Mouse (Mus musculus) ES-E14 (cell line): ENCODE measurements around the gene Nek1. TPM values are rescaled to one million over a fixed set of nuclear protein-coding genes. Genes with fewer than 3 reads are reported as not detected.

ENCODE experiments used
- DNase-seq: peaks from one replicate; pipeline ENCODE4 v3.0.0-alpha.2; 2013; ENCODE audit warnings: low read depth, low spot score
- H3K27ac ChIP-seq: 2 replicates; pipeline ENCODE4 v1.5.1; 2012; ENCODE audit warnings: low read depth, mild to moderate bottlenecking, low read length, moderate library complexity, mixed read lengths; ENCODE audit not compliant: poor library complexity, insufficient read depth, severe bottlenecking
- H3K36me3 ChIP-seq: 2 replicates; pipeline ENCODE4 v1.6.1; 2012; ENCODE audit warnings: mild to moderate bottlenecking, low read length, moderate library complexity, mixed read lengths; ENCODE audit not compliant: control insufficient read depth, poor library complexity, insufficient read depth, severe bottlenecking
- H3K4me1 ChIP-seq, 2 experiments: fragments of 150-350 bp in 1 of 2; sonication (generic) in 1 of 2; 2 replicates each; pipeline ENCODE4 v1.6.1; 2012; ENCODE audit warnings: low read length in 2 of 2, mild to moderate bottlenecking in 1 of 2, mixed read lengths in 1 of 2; ENCODE audit not compliant: control insufficient read depth in 2 of 2, insufficient read depth in 2 of 2, poor library complexity in 1 of 2
- H3K4me3 ChIP-seq, 2 experiments: fragments of 150-350 bp in 1 of 2; sonication (generic) in 1 of 2; 2 replicates each; pipeline ENCODE4 v1.5.1; 2012; ENCODE audit warnings: low read length in 2 of 2, low read depth in 1 of 2, mild to moderate bottlenecking in 1 of 2, mixed read lengths in 1 of 2; ENCODE audit not compliant: insufficient read depth in 1 of 2, poor library complexity in 1 of 2, severe bottlenecking in 1 of 2
- H3K9ac ChIP-seq: 2 replicates; pipeline ENCODE4 v1.6.1; 2012; ENCODE audit warnings: low read depth, mild to moderate bottlenecking, low read length, mixed read lengths; ENCODE audit not compliant: poor library complexity, insufficient read depth, severe bottlenecking
- H3K9me3 ChIP-seq: fragments of 150-350 bp; sonication (generic); 2 replicates; pipeline ENCODE4 v1.6.1; 2012; ENCODE audit warnings: low read depth, mild to moderate bottlenecking, low read length; ENCODE audit not compliant: control insufficient read depth, insufficient read depth
- CHD2 ChIP-seq: IDR thresholded peaks from 2 replicates; pipeline ENCODE4 v1.6.1; 2014; ENCODE audit warnings: mild to moderate bottlenecking, low read depth, low read length, inconsistent platforms
- HCFC1 ChIP-seq: IDR thresholded peaks from 2 replicates; pipeline ENCODE4 v1.6.1; 2012; ENCODE audit warnings: low read length, inconsistent platforms, borderline replicate concordance; ENCODE audit not compliant: insufficient read depth
- MAFK ChIP-seq: IDR thresholded peaks from 2 replicates; pipeline ENCODE4 v1.6.1; 2014; ENCODE audit warnings: mild to moderate bottlenecking, low read depth, low read length, inconsistent platforms; ENCODE audit not compliant: insufficient read depth
- ZC3H11A ChIP-seq: IDR thresholded peaks from 2 replicates; pipeline ENCODE4 v1.6.1; 2012; ENCODE audit warnings: low read depth, mild to moderate bottlenecking, inconsistent platforms, low read length, borderline replicate concordance
- ZNF384 ChIP-seq: IDR thresholded peaks from 2 replicates; pipeline ENCODE4 v1.6.1; 2012; ENCODE audit warnings: low read depth, low read length, inconsistent platforms
- in situ Hi-C, 2 experiments: fragments of 600-800 bp; cut with MboI; formaldehyde crosslinking; loops; one replicate each; pipeline ENCODE4 v1.15.1; 2025; ENCODE audit warnings: low sequenced_read_pairs in 2 of 2, inconsistent platforms in 1 of 2; ENCODE audit not compliant: unreplicated experiment in 2 of 2
- total RNA-seq: library from RNA; depleted of rRNA; stranded (reverse); fragments of 300-350 nt; gene quantifications from 2 replicates; pipeline ENCODE4 v1.2.3, GENCODE M21; 2012

Nek1 gene
- total RNA-seq, 1 experiment = 8.9 TPM

- H3K4me3 ChIP-seq = no peak overlapping the region
- peaks cover 0 to 1% of the 10 kb centered on the region in 2 experiments; a peak in 2 of 4 replicates for H3K4me1 ChIP-seq
- H3K36me3 ChIP-seq = no peaks in the 10 kb centered on the region
- H3K9ac ChIP-seq = no peak overlapping the region
- no peak for TF ChIP-seq MAFK
- no peak for TF ChIP-seq ZC3H11A
- no peak for TF ChIP-seq ZNF384
- no peak for TF ChIP-seq HCFC1
- TF ChIP-seq CHD2 = no peak
- H3K27ac ChIP-seq = no peak overlapping the region
- no peak for DNase-seq
- H3K9me3 ChIP-seq = no peaks in the 10 kb centered on the region; the same call in 1 of the 2 replicates
- in situ Hi-C loops = no loop called here
Observed at GRCm38 (mm10) chr8:60963931-60964330, 29.1 kb upstream of the Nek1 start.

- Histone ChIP-seq H3K9ac (no peak overlapping the region), H3K4me3 (no peak overlapping the region), H3K4me1 (peaks cover 3 to 4% of the 10 kb centered on the region in 2 experiments; a peak in 3 of 4 replicates), H3K36me3 (no peaks in the 10 kb centered on the region), H3K9me3 (no peaks in the 10 kb centered on the region; the same call in 1 of the 2 replicates), H3K27ac (no peak overlapping the region)
- TF ChIP-seq HCFC1 (no peak), ZNF384 (no peak), MAFK (no peak), CHD2 (no peak), ZC3H11A (no peak)
- DNase-seq = no peak
- in situ Hi-C loops = no loop called here
Observed at GRCm38 (mm10) chr8:60964518-60964917, 28.5 kb upstream of the Nek1 start.

- Histone ChIP-seq H3K27ac (no peak overlapping the region), H3K4me1 (peaks cover 4% of the 10 kb centered on the region in 2 experiments; a peak in 3 of 4 replicates), H3K9me3 (no peaks in the 10 kb centered on the region; the same call in 1 of the 2 replicates), H3K9ac (no peak overlapping the region), H3K36me3 (no peaks in the 10 kb centered on the region), H3K4me3 (no peak overlapping the region)
- in situ Hi-C loops = no loop called here
- DNase-seq = no peak
- no peak for TF ChIP-seq HCFC1
- no peak for TF ChIP-seq ZC3H11A
- no peak for TF ChIP-seq CHD2
- no peak for TF ChIP-seq MAFK
- TF ChIP-seq ZNF384 = no peak
Observed at GRCm38 (mm10) chr8:60965306-60965705, 27.7 kb upstream of the Nek1 start.

GRCm38 (mm10) chr8:60965741-60966140 is 27.3 kb upstream of the Nek1 start:
- H3K9ac ChIP-seq = no peak overlapping the region
- TF ChIP-seq ZC3H11A (no peak), HCFC1 (no peak)
- H3K27ac ChIP-seq = no peak overlapping the region
- H3K9me3 ChIP-seq = no peaks in the 10 kb centered on the region; the same call in 1 of the 2 replicates
- peaks cover 4% of the 10 kb centered on the region in 2 experiments; a peak in 3 of 4 replicates for H3K4me1 ChIP-seq
- in situ Hi-C loops = no loop called here
- no peaks in the 10 kb centered on the region for H3K36me3 ChIP-seq
- no peak for DNase-seq
- no peak overlapping the region for H3K4me3 ChIP-seq

GRCm38 (mm10) chr8:60969091-60969490 is 23.9 kb upstream of the Nek1 start:
- no peak overlapping the region for H3K9ac ChIP-seq
- TF ChIP-seq MAFK = no peak
- TF ChIP-seq HCFC1 = no peak
- no peak for TF ChIP-seq CHD2
- no peak for TF ChIP-seq ZNF384
- TF ChIP-seq ZC3H11A = no peak
- in situ Hi-C loops = no loop called here
- no peaks in the 10 kb centered on the region for H3K36me3 ChIP-seq
- DNase-seq = no peak
- no peak overlapping the region for H3K4me3 ChIP-seq
- no peaks in the 10 kb centered on the region; the same call in 1 of the 2 replicates for H3K9me3 ChIP-seq
- peaks cover 4% of the 10 kb centered on the region in 2 experiments; a peak in 3 of 4 replicates for H3K4me1 ChIP-seq
- H3K27ac ChIP-seq = no peak overlapping the region
